Mouse (Mus musculus) liver, embryonic 14.5 days (tissue): ENCODE data around the gene Dgkk. TPM values are rescaled to one million over a fixed set of nuclear protein-coding genes. Genes with fewer than 3 reads are reported as not detected.

Source experiments
- ATAC-seq: fragments of 200-750 bp; cut with Nextera tagmentation; 2 replicates; pipeline ENCODE4 v1.8.0; 2017; ENCODE audit warnings: moderate number of reproducible peaks, mild to moderate bottlenecking, moderate library complexity; ENCODE audit not compliant: insufficient read depth
- DNase-seq, 3 experiments: peaks; one replicate each; pipeline ENCODE4 v3.0.0-alpha.2; 2012 to 2013; ENCODE audit warnings: low read depth in 3 of 3, low spot score in 3 of 3
- H3K27ac ChIP-seq: fragments of 300-500 bp; sonication (generic); 2 replicates; pipeline ENCODE4 v1.5.1; 2014; ENCODE audit warnings: moderate library complexity, mild to moderate bottlenecking, control low read depth, inconsistent platforms
- H3K27me3 ChIP-seq: fragments of 300-500 bp; sonication (generic); 2 replicates; pipeline ENCODE4 v1.6.1; 2014; ENCODE audit warnings: mild to moderate bottlenecking, low read length, moderate library complexity; ENCODE audit not compliant: control insufficient read depth, insufficient read depth
- H3K36me3 ChIP-seq: fragments of 300-500 bp; sonication (generic); replicated peaks from 2 replicates; pipeline ENCODE4 v1.6.1; 2014; ENCODE audit warnings: low read depth; ENCODE audit not compliant: control insufficient read depth, insufficient read depth
- H3K4me1 ChIP-seq, 2 experiments: fragments of 200-500 bp in 1 of 2; fragments of 300-500 bp in 1 of 2; sonication (generic) in 1 of 2; replicated peaks; 2 replicates each; pipeline ENCODE4 v1.6.1; 2012 to 2014; ENCODE audit warnings: antibody characterized with exemption in 1 of 2, inconsistent platforms in 1 of 2, low read length in 1 of 2; ENCODE audit not compliant: control insufficient read depth in 2 of 2, insufficient read depth in 2 of 2
- H3K4me2 ChIP-seq: fragments of 300-500 bp; sonication (generic); 2 replicates; pipeline ENCODE4 v1.6.1; 2014; ENCODE audit warnings: low read depth, mild to moderate bottlenecking, control low read depth, moderate library complexity
- H3K4me3 ChIP-seq, 2 experiments: fragments of 200-500 bp in 1 of 2; fragments of 300-500 bp in 1 of 2; sonication (generic) in 1 of 2; 2 replicates each; pipeline ENCODE4 v1.5.1; 2012 to 2014; ENCODE audit warnings: low read depth in 2 of 2, low read length in 2 of 2, mild to moderate bottlenecking in 2 of 2, control low read depth in 1 of 2, inconsistent platforms in 1 of 2, moderate library complexity in 1 of 2; ENCODE audit not compliant: insufficient read depth in 1 of 2
- H3K9ac ChIP-seq: fragments of 300-500 bp; sonication (generic); replicated peaks from 2 replicates; pipeline ENCODE4 v1.6.1; 2014; ENCODE audit warnings: mild to moderate bottlenecking, control low read depth, moderate library complexity
- H3K9me3 ChIP-seq: fragments of 300-500 bp; sonication (generic); 2 replicates; pipeline ENCODE4 v1.6.1; 2016; ENCODE audit warnings: low read length, mixed read lengths; ENCODE audit not compliant: control insufficient read depth
- CTCF ChIP-seq: IDR thresholded peaks from 2 replicates; pipeline ENCODE4 v1.5.1; 2016; ENCODE audit warnings: antibody characterized with exemption, low read depth, control low read depth
- EP300 ChIP-seq: IDR thresholded peaks from 2 replicates; pipeline ENCODE4 v1.6.1; 2016; ENCODE audit warnings: antibody characterized with exemption, low read depth
- WGBS: fragments of 180-500 bp; shearing (Covaris S2); extraction: QIAGEN DNeasy Blood & Tissue Kit; methylation state at CpG from one replicate; pipeline ENCODE4 v1.1.7; 2014; ENCODE audit not compliant: insufficient replicate concordance; 5-methylcytosine and 5-hydroxymethylcytosine counted together
- polyA plus RNA-seq, 2 experiments: library from polyadenylated mRNA; depleted of rRNA in 1 of 2; stranded (reverse) in 1 of 2; unstranded in 1 of 2; fragments of >200 nt; fragmentation: Nextera tagmentation in 1 of 2; extraction: Ambion mirVana in 1 of 2; gene quantifications; 2 replicates each; pipeline versions ENCODE4 v1.2.1 to v1.2.3; 2012 to 2014

Dgkk gene
- polyA plus RNA-seq, 2 experiments = 0.11 to 0.21 TPM

GRCm38 (mm10) chrX:6778250-6778637 lies 862 bp upstream of the Dgkk start:
- H3K27me3 ChIP-seq = peaks cover 9% of the 10 kb centered on the region
- WGBS = 8% methylated on average over 21 of the region's 24 CpGs
- no peaks in the 10 kb centered on the region for H3K36me3 ChIP-seq
- no peak overlapping the region for H3K4me3 ChIP-seq
- no peaks in the 10 kb centered on the region for H3K9me3 ChIP-seq
- H3K9ac ChIP-seq = no peak overlapping the region
- DNase-seq (peak in 1 of 3 experiments; percentile 1), ATAC-seq (no peak)
- 0 out of 2 replicates have a peak overlapping the region, but pooled peaks have one; percentile 20 for H3K4me2 ChIP-seq
- H3K4me1 ChIP-seq = no peaks in the 10 kb centered on the region
- no peak for TF ChIP-seq CTCF
- no peak for TF ChIP-seq EP300
- no peak overlapping the region for H3K27ac ChIP-seq

- DNase-seq = no peak
- no peak for TF ChIP-seq CTCF
- TF ChIP-seq EP300 = no peak
- Histone ChIP-seq H3K27me3 (peaks cover 9% of the 10 kb centered on the region), H3K4me3 (no peak overlapping the region), H3K9me3 (no peaks in the 10 kb centered on the region), H3K27ac (no peak overlapping the region), H3K4me1 (no peaks in the 10 kb centered on the region), H3K9ac (no peak overlapping the region), H3K4me2 (no peak overlapping the region), H3K36me3 (no peaks in the 10 kb centered on the region)
- ATAC-seq = no peak
- WGBS = 10% methylated on average over 16 of the region's 16 CpGs
Observed at GRCm38 (mm10) chrX:6779969-6780539, 948 bp downstream of the Dgkk start.

GRCm38 (mm10) chrX:6832553-6832952 lies 53.4 kb downstream of the Dgkk start:
- DNase-seq = no peak
- WGBS = 34% methylated on average over 2 of the region's 2 CpGs

GRCm38 (mm10) chrX:6853466-6853865 lies 74.4 kb downstream of the Dgkk start:
- Histone ChIP-seq H3K36me3 (no peaks in the 10 kb centered on the region), H3K4me1 (no peaks in the 10 kb centered on the region), H3K27ac (no peak overlapping the region), H3K9ac (no peak overlapping the region), H3K4me3 (no peak overlapping the region), H3K4me2 (no peak overlapping the region), H3K9me3 (no peaks in the 10 kb centered on the region), H3K27me3 (no peaks in the 10 kb centered on the region)
- DNase-seq = no peak
- WGBS = 51% methylated on average over 3 of the region's 3 CpGs
- no peak for TF ChIP-seq CTCF
- no peak for TF ChIP-seq EP300
- ATAC-seq = no peak

More at GRCm38 (mm10) chrX:6832553-6832952, 53.4 kb downstream of the Dgkk start:
- Histone ChIP-seq H3K4me1 (no peaks in the 10 kb centered on the region), H3K9me3 (no peaks in the 10 kb centered on the region), H3K4me2 (no peak overlapping the region), H3K4me3 (no peak overlapping the region), H3K9ac (no peak overlapping the region), H3K27me3 (no peaks in the 10 kb centered on the region), H3K36me3 (no peaks in the 10 kb centered on the region), H3K27ac (no peak overlapping the region)
- no peak for TF ChIP-seq CTCF
- no peak for TF ChIP-seq EP300
- ATAC-seq = no peak

GRCm38 (mm10) chrX:6854136-6854535 lies 75.0 kb downstream of the Dgkk start:
- ATAC-seq (no peak), DNase-seq (no peak)
- Histone ChIP-seq H3K36me3 (no peaks in the 10 kb centered on the region), H3K4me1 (no peaks in the 10 kb centered on the region), H3K27ac (no peak overlapping the region), H3K4me3 (no peak overlapping the region), H3K9me3 (no peaks in the 10 kb centered on the region), H3K9ac (no peak overlapping the region), H3K27me3 (no peaks in the 10 kb centered on the region), H3K4me2 (no peak overlapping the region)
- no peak for TF ChIP-seq EP300
- TF ChIP-seq CTCF = no peak
- 58% methylated on average over 5 of the region's 5 CpGs for WGBS
